Mouse (Mus musculus): ENCODE results near the gene Vmn1r85.

- TF ChIP-seq CTCF (IDR thresholded peaks at IDR 0.05; ENCODE audit: borderline replicate concordance, control insufficient read depth, extremely low read depth, insufficient read depth, low read length, poor library complexity) (no peak), POLR2A (IDR thresholded peaks at IDR 0.05; ENCODE audit: control insufficient read depth, extremely low read depth, insufficient read depth, low read length, poor library complexity) (no peak)
Measured at GRCm38 (mm10) chr7:13033451-13034147, 61.4 kb downstream of the Vmn1r85 start.
